Mouse (Mus musculus) forebrain, postnatal 0 days (tissue): Measurements from ENCODE around the gene Il17re. TPM values are rescaled to one million over a fixed set of nuclear protein-coding genes. Genes with fewer than 3 reads are reported as not detected.

ENCODE experiments used
- ATAC-seq: fragments of 200-750 bp; cut with Nextera tagmentation; 2 replicates; pipeline ENCODE4 v1.8.0; 2017; ENCODE audit warnings: mild to moderate bottlenecking, moderate library complexity
- DNase-seq: peaks from one replicate; pipeline ENCODE4 v3.0.0-alpha.2; 2015
- H3K27ac ChIP-seq: fragments of 300-500 bp; sonication (generic); 2 replicates; pipeline ENCODE4 v1.5.1; 2014; ENCODE audit warnings: low read depth, mild to moderate bottlenecking, antibody characterized with exemption, low read length, moderate library complexity, mixed read lengths
- H3K27me3 ChIP-seq: fragments of 300-500 bp; sonication (generic); 2 replicates; pipeline ENCODE4 v1.6.1; 2014; ENCODE audit warnings: mild to moderate bottlenecking, low read length, mixed read lengths; ENCODE audit not compliant: insufficient read depth
- H3K36me3 ChIP-seq: fragments of 300-500 bp; sonication (generic); 2 replicates; pipeline ENCODE4 v1.6.1; 2014; ENCODE audit warnings: mild to moderate bottlenecking, moderate library complexity; ENCODE audit not compliant: insufficient read depth
- H3K4me1 ChIP-seq: fragments of 300-500 bp; sonication (generic); 2 replicates; pipeline ENCODE4 v1.6.1; 2014; ENCODE audit warnings: antibody characterized with exemption; ENCODE audit not compliant: insufficient read depth
- H3K4me2 ChIP-seq: fragments of 300-500 bp; sonication (generic); 2 replicates; pipeline ENCODE4 v1.6.1; 2014; ENCODE audit warnings: low read depth, mild to moderate bottlenecking, moderate library complexity
- H3K4me3 ChIP-seq: fragments of 300-500 bp; sonication (generic); 2 replicates; pipeline ENCODE4 v1.5.1; 2014; ENCODE audit warnings: low read depth, low read length, mixed read lengths
- H3K9ac ChIP-seq: fragments of 300-500 bp; sonication (generic); 2 replicates; pipeline ENCODE4 v1.6.1; 2014; ENCODE audit warnings: mild to moderate bottlenecking
- H3K9me3 ChIP-seq: fragments of 300-500 bp; sonication (generic); 2 replicates; pipeline ENCODE4 v1.6.1; 2016; ENCODE audit warnings: low read length
- CTCF ChIP-seq: sonication (generic); IDR thresholded peaks from 2 replicates; pipeline ENCODE4 v1.5.1; 2016; ENCODE audit warnings: antibody characterized with exemption, control low read depth, low read depth
- WGBS: fragments of 180-500 bp; shearing (Covaris S2); extraction: QIAGEN DNeasy Blood & Tissue Kit; methylation state at CpG from one replicate; pipeline ENCODE4 v1.1.7; 2014; 5-methylcytosine and 5-hydroxymethylcytosine counted together
- polyA plus RNA-seq: library from polyadenylated mRNA; unstranded; fragments of >200 nt; fragmentation: Nextera tagmentation; extraction: Ambion mirVana; gene quantifications from 2 replicates; pipeline ENCODE4 v1.2.1, GENCODE M21; 2015
- total RNA-seq: library from RNA; depleted of rRNA; stranded (reverse); fragments of >200 nt; gene quantifications from 2 replicates; pipeline ENCODE4 v1.2.3, GENCODE M21; 2014; rRNA removed

Gene Il17re
- total RNA-seq: not detected in 2 replicates
- 0.14 and 0.28 TPM in 2 replicates for polyA plus RNA-seq

DNA sequence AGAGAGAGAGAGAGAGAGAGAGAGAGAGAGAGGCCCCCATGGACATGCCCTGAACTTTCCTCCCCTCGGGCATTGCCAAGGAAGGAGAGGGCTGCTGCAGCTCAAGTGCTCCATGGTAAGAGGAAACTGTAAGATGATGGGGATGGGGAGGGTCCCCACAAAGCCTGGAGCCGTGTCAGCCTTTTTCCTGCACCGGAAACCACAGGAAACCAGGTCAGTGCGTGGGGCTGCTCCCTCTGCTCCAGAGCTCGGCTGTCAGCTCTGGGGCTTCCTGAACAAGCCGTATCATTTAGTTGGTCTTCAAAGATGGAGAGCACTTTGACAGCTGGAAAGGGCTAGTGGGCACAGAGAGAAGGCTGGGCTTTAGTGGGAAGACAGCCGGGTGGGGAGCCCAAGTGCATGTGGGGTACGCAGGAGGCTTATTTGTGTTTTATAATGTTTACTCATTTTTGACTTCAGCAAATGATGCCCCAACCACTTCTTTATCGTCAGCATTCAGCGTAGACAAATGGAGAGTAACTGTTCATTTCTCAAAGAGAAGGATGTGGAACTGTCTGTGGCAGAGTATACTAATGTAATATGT is at the start of gene Il17re:
Gene Il17re, plus strand, starts transcription at position 533 of the 583 bp plus-strand sequence.
- DNase-seq: no peak
- TF ChIP-seq CTCF: no peak
- no peaks in the 10 kb centered on the region for H3K27me3 ChIP-seq
- H3K4me1 ChIP-seq: no peaks in the 10 kb centered on the region
- H3K27ac ChIP-seq: no peak within 1 kb of the TSS
- H3K9me3 ChIP-seq: no peaks in the 10 kb centered on the region
- no peak within 1 kb of the TSS for H3K4me3 ChIP-seq
- 78% methylated on average over 10 of the region's 10 CpGs for WGBS
- no peak within 1 kb of the TSS for H3K9ac ChIP-seq
- no peaks in the 10 kb centered on the region for H3K36me3 ChIP-seq
- no peak for ATAC-seq
- H3K4me2 ChIP-seq: no peak within 1 kb of the TSS

DNA sequence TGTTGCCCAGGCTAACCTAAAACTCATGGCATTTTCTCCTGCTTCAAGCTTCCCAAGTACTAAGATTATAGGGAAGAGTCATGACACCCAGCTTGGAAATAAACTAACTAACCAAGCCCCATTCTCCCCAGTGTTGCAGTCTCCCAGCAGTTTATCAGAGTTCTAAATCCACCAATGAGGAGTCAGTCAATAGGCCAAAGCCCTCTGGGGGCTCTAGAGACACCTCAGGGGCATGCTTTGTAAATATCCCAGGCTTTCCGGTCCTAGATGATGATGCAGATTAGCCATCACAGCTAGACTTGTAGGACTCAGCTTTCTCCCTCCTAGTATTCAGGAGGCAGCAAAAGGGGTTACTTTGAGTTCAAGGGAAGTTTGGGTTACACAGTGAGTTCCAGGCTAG is 48.3 kb upstream of the Il17re start:
- Histone ChIP-seq H3K36me3 (peaks cover 16% of the 10 kb centered on the region), H3K27me3 (no peaks in the 10 kb centered on the region), H3K4me3 (no peak overlapping the region), H3K4me1 (no peaks in the 10 kb centered on the region), H3K4me2 (no peak overlapping the region), H3K9me3 (no peaks in the 10 kb centered on the region), H3K9ac (no peak overlapping the region), H3K27ac (no peak overlapping the region)
- ATAC-seq (no peak), DNase-seq (no peak)
- WGBS: 87% methylated on average over 1 of the region's 1 CpGs
- no peak for TF ChIP-seq CTCF

DNA sequence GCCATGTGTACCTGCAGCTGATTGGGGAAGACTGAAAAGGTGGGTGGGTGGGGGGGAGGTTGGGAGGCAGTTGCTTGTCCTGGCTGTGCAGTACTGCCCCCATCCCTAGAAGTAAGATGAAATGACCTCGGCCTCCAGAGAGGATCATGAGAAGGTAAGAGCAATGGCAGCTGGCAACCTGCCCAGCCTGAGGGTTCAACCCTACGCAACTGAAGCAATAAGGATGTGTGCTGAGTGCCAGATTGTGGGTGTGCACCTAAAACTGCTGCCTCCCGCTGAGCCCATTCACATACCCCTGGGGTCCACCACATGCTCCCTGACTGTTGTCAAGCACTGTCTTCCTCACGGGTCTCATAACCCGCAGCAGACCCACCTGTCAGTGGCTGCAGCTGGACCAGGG is 41.9 kb upstream of the Il17re start:
- Histone ChIP-seq H3K4me1 (no peaks in the 10 kb centered on the region), H3K9ac (no peak overlapping the region), H3K36me3 (peaks cover 6% of the 10 kb centered on the region), H3K4me3 (no peak overlapping the region), H3K9me3 (no peaks in the 10 kb centered on the region), H3K27ac (no peak overlapping the region), H3K27me3 (no peaks in the 10 kb centered on the region), H3K4me2 (no peak overlapping the region)
- DNase-seq: no peak
- TF ChIP-seq CTCF: no peak
- 75% methylated on average over 5 of the region's 5 CpGs for WGBS
- ATAC-seq: no peak

DNA sequence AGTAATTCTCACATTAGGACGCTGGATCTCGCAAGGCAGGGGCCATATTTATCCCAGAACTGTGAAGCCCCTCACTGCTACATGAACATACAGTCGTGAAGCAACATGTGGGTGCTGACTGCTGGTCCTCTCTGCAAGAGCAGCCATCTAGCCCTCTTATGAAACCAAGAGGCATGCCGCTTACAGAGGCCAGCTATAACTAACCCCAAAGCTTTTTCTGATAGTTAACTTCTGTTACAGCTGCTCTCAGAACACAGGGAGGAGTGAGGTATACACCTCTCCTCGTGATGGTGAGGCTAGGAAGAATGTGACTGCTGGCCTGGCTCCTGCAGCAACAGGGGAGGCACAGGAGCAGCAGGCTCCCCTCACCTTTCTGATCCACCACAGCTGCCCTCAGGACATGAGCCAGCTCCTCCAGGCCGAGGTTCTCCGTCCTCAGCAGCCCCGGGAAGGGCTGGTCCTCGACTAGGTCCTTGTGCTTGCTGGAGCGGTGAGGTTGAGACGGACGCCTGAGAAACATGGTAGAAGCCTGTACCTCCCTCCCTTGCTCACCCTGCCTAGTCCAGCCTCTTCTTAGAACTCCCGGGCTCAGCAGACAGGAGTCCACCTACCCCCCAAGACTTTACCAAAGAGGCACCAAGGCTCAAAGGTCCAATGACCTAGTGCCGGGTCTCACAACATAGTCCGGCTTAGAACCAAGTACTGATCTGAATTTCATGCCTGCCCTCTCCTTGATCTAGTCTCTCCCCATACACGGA is 39.7 kb upstream of the Il17re start:
- TF ChIP-seq CTCF: no peak
- H3K4me2 ChIP-seq: peak overlapping the region; percentile 82
- H3K27me3 ChIP-seq: no peaks in the 10 kb centered on the region
- WGBS: 12% methylated on average over 16 of the region's 16 CpGs
- peak overlapping the region; percentile 63 for H3K9ac ChIP-seq
- no peaks in the 10 kb centered on the region for H3K4me1 ChIP-seq
- ATAC-seq (peak; percentile 62), DNase-seq (no peak)
- no peaks in the 10 kb centered on the region; the same call in 1 of the 2 replicates for H3K36me3 ChIP-seq
- no peaks in the 10 kb centered on the region for H3K9me3 ChIP-seq
- peak overlapping the region; percentile 59 for H3K4me3 ChIP-seq
- H3K27ac ChIP-seq: peak overlapping the region; percentile 17; the same call in 1 of the 2 replicates

DNA sequence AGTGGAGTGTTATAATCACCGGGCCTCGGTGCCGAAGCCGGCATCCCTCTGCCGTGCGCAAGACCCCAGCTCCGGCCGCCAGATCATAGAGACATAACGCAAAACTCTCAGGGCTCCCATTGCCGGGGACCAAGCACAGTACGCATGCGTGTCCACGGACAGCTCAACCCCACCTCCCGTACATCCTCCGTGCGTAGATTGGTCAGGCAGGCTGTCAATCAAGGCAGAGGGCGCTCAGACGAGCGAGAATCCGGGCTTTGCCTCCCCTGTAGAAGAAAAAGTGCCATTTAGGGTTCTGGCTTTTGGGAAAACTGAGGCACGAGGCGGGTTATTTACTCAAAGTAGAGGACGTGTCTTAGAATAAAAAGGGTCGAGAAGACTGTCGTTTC is 39.1 kb upstream of the Il17re start, which contains the start of gene Rpusd3:
Gene Rpusd3, minus strand, starts transcription at position 142 of the 389 bp plus-strand sequence.
- DNase-seq: peak; percentile 99
- H3K27me3 ChIP-seq: no peaks in the 10 kb centered on the region
- no peaks in the 10 kb centered on the region; the same call in 1 of the 2 replicates for H3K36me3 ChIP-seq
- under 1% methylated on average over 25 of the region's 25 CpGs for WGBS
- no peak for TF ChIP-seq CTCF
- H3K4me1 ChIP-seq: no peaks in the 10 kb centered on the region
- peak within 1 kb of the TSS; percentile 59 for H3K4me3 ChIP-seq
- H3K9ac ChIP-seq: peak within 1 kb of the TSS; percentile 63
- H3K27ac ChIP-seq: peak within 1 kb of the TSS; percentile 17; the same call in 1 of the 2 replicates
- ATAC-seq: peak; percentile 100
- H3K4me2 ChIP-seq: peak within 1 kb of the TSS; percentile 82
- no peaks in the 10 kb centered on the region for H3K9me3 ChIP-seq

DNA sequence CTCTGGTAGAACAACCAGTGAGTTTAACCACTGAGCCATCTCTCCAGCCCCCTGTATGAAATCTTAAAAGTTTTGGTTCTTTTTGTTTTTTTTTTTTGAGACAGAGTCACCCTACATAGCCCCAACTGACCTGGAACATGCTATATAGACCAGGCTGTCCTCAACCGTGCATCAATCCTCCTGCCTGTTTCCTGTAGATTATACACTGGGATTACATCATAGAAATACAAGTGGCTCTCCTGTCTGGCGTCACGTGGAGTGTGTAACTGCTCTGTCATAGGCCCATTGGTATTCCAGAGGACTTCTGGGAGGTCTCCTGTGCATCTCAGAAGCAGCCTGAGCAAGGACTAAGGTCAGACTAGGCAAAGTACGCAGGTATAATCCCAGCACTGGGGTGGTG is 35.3 kb upstream of the Il17re start:
- no peak overlapping the region for H3K4me3 ChIP-seq
- DNase-seq: no peak
- no peak for ATAC-seq
- H3K9ac ChIP-seq: no peak overlapping the region
- no peaks in the 10 kb centered on the region for H3K4me1 ChIP-seq
- no peaks in the 10 kb centered on the region for H3K27me3 ChIP-seq
- no peaks in the 10 kb centered on the region for H3K9me3 ChIP-seq
- WGBS: 69% methylated on average over 4 of the region's 4 CpGs
- H3K36me3 ChIP-seq: no peaks in the 10 kb centered on the region
- TF ChIP-seq CTCF: no peak
- H3K27ac ChIP-seq: no peak overlapping the region
- H3K4me2 ChIP-seq: no peak overlapping the region

DNA sequence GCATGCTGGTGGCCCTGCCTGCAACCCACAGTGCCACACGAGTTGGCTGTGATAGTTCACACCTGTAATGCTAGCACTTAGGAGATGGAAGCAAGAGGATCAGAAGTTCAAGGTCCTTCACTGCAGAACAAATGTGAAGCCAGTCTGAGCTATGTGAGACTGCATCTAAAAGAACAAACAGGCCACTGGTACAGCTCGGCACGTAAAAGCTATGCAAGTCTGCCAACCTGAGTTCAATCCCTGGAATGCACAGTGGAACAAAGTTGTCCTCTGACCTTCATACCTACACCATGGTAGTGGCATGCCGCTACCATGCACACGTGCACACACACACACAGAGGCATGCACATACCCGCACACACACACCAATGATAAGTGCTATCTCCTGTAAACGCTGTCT is 34.1 kb upstream of the Il17re start:
- WGBS: 84% methylated on average over 7 of the region's 7 CpGs
- Histone ChIP-seq H3K9me3 (no peaks in the 10 kb centered on the region), H3K36me3 (no peaks in the 10 kb centered on the region), H3K4me2 (no peak overlapping the region), H3K27me3 (no peaks in the 10 kb centered on the region), H3K4me3 (no peak overlapping the region), H3K27ac (no peak overlapping the region), H3K4me1 (no peaks in the 10 kb centered on the region), H3K9ac (no peak overlapping the region)
- DNase-seq (no peak), ATAC-seq (no peak)
- TF ChIP-seq CTCF: no peak
